Mouse (Mus musculus): Measurements from ENCODE around the gene Gbe1.

- TF ChIP-seq CTCF (IDR thresholded peaks at IDR 0.05; ENCODE audit: low read depth, low read length) (no peak), GATA1 (IDR thresholded peaks at IDR 0.05; ENCODE audit: borderline replicate concordance, low read length) (no peak), TAL1 (conservative IDR thresholded peaks at IDR 0.05; ENCODE audit: low read depth, low read length) (no peak)
Measured at GRCm38 (mm10) chr16:70523566-70523965, 209.8 kb downstream of the Gbe1 start.

Data from G1E (cell line).